In genomic region chr2:30695771-30696456, GRCm38 (mm10) we compare ENCODE assay signal across 9 mouse cellular contexts.
A peak's percentile ranks its signal among the peaks of the same experiment; 100 is the strongest.
DNase-seq lines count a peak whose midpoint lies in the region.
"Had no signal": no experiment of that assay in that cellular context is flagged by ENCODE, and none has a peak within 500 bp of the region (broad histone marks: within the 10 kb centered on the region; RNA-seq: fewer than 3 reads in every experiment).

No protein-coding gene starts in this region.

- peak overlapping the region; percentile 78 for H3K27ac ChIP-seq in limb, embryonic 10.5 days
- H3K27ac ChIP-seq: macrophage had no signal

- WGBS in limb, embryonic 10.5 days = 39% methylated on average over 11 of the region's 11 CpGs

- no peaks in the 10 kb centered on the region for H3K36me3 ChIP-seq in limb, embryonic 10.5 days

- no peak overlapping the region for H3K4me3 ChIP-seq in limb, embryonic 10.5 days

- intact Hi-C loops in heart, postnatal 10 days (cut with DNase I) = no loop called here

- no peaks in the 10 kb centered on the region for H3K9me3 ChIP-seq in limb, embryonic 10.5 days (replicated peaks)

- DNase-seq in cerebellum, adult 11-12 months = peak; percentile 53
- no peak for DNase-seq in cerebellum, postnatal 4 days (ENCODE audit: low spot score in 2 of 2)
- peak; percentile 63 for DNase-seq in MN1 (ENCODE audit: low spot score)
- DNase-seq in heart, postnatal 10 days = peak; percentile 56 to 74
- DNase-seq in limb, embryonic 10.5 days (ENCODE audit: low spot score) = no peak
- DNase-seq in frontal cortex, postnatal 14 days (ENCODE audit: low spot score in 2 of 2) = no peak
- no peak for DNase-seq in embryo, embryonic 10.5 days (ENCODE audit: low spot score)
- DNase-seq in urinary bladder, postnatal 25 days (ENCODE audit: low spot score) = no peak

- H3K4me1 ChIP-seq in limb, embryonic 10.5 days = peaks cover 70% of the 10 kb centered on the region

- H3K27me3 ChIP-seq in limb, embryonic 10.5 days (ENCODE audit: low read depth, poor library complexity, severe bottlenecking) = no peaks in the 10 kb centered on the region

Comparison
In these comparisons a context has a peak if more than half of its experiments do, and no peak if none do; other contexts are left out.
1. DNase-seq: peak in cerebellum, adult 11-12 months (single experiment), MN1 (single experiment) and heart, postnatal 10 days (2 of 2); none in cerebellum, postnatal 4 days (0 of 2), limb, embryonic 10.5 days (single experiment), frontal cortex, postnatal 14 days (0 of 2), embryo, embryonic 10.5 days (single experiment) and urinary bladder, postnatal 25 days (single experiment).